26 mouse cellular contexts compared by ENCODE assay signal in the genomic region with DNA sequence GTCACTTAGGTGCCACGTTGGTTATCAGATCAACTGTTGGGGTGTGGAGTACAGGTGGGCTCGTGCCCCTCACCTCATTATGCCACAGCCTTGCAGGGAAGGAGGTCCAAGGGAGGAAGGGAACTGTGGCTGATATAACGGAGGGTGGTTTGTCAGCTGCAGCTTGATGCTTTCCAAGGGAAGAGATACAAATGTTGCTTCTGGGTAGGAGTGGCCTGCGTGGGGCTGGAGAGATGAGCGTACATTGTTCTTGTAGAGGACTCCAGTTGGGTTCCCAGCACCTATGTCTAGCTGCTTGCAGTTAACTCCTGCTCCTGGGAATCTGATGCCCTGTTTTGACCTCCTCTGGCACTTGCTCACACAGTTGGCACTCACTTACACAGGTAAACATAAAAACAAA. TPM values are rescaled to one million over a fixed set of nuclear protein-coding genes. Genes with fewer than 3 reads are reported as not detected.
A peak's percentile ranks its signal among the peaks of the same experiment; 100 is the strongest.
DNase-seq lines count a peak whose midpoint lies in the region; ATAC-seq lines count a peak whose summit lies in the region.
"Had no signal": no experiment of that assay in that cellular context is flagged by ENCODE, and none has a peak within 500 bp of the region (broad histone marks: within the 10 kb centered on the region; RNA-seq: fewer than 3 reads in every experiment).

No protein-coding gene starts in this region.

- WGBS in limb, embryonic 13.5 days = 77% methylated on average over 5 of the region's 5 CpGs
- whole genome bisulfite sequencing in limb, embryonic 10.5 days = 78% methylated on average over 5 of the region's 5 CpGs

- H3K9ac ChIP-seq in limb, embryonic 13.5 days = 0 out of 2 replicates have a peak overlapping the region, but pooled peaks have one; percentile 25

- H3K4me3 ChIP-seq in limb, embryonic 13.5 days = no peak overlapping the region
- H3K4me3 ChIP-seq in limb, embryonic 10.5 days = no peak overlapping the region

- H3K27me3 ChIP-seq in limb, embryonic 13.5 days = no peaks in the 10 kb centered on the region
- no peaks in the 10 kb centered on the region for H3K27me3 ChIP-seq in limb, embryonic 10.5 days (ENCODE audit: low read depth, poor library complexity, severe bottlenecking)
- H3K27me3 ChIP-seq: CH12.LX had no signal

- ATAC-seq in limb, embryonic 13.5 days (ENCODE audit: low FRiP score, low read depth) = no peak
- ATAC-seq: activated CD4-positive, CD25-positive, alpha-beta regulatory T cell, adult 4 months; CD4-positive, CD25-positive, alpha-beta regulatory T cell, adult 4 months; Patski had no signal

- intact Hi-C loops in heart, postnatal 25 days (cut with DNase I) = no loop called here

- no peak overlapping the region for H3K4me2 ChIP-seq in limb, embryonic 13.5 days (replicated peaks)

- H3K9me3 ChIP-seq in limb, embryonic 13.5 days = no peaks in the 10 kb centered on the region
- H3K9me3 ChIP-seq in limb, embryonic 10.5 days (replicated peaks) = no peaks in the 10 kb centered on the region
- H3K9me3 ChIP-seq: G1E had no signal

- peak; percentile 9 for DNase-seq in cerebellum, adult 9-11 months
- DNase-seq in cerebellum, postnatal 25 days = no peak
- peak; percentile 87 for DNase-seq in heart, adult 11 months
- DNase-seq in heart, postnatal 25 days (ENCODE audit: low spot score) = no peak
- no peak for DNase-seq in limb, embryonic 10.5 days (ENCODE audit: low spot score)
- DNase-seq in testis, postnatal 14 days (ENCODE audit: low spot score) = peak; percentile 80
- DNase-seq in testis, postnatal 10 days (ENCODE audit: low spot score) = no peak
- DNase-seq: adrenal gland, adult 2 months; adrenal gland, adult 8-10 months; adrenal gland, postnatal 10 days; adrenal gland, postnatal 14 days; adrenal gland, postnatal 25 days; adrenal gland, postnatal 36 days; B cell, adult 2 months; cerebellum, adult 11 months; cerebellum, adult 11-12 months had no signal

- H3K4me1 ChIP-seq in limb, embryonic 13.5 days = peaks cover 13% of the 10 kb centered on the region
- no peaks in the 10 kb centered on the region for H3K4me1 ChIP-seq in limb, embryonic 10.5 days

- no peak overlapping the region for H3K27ac ChIP-seq in limb, embryonic 13.5 days
- no peak overlapping the region for H3K27ac ChIP-seq in limb, embryonic 10.5 days

- H3K36me3 ChIP-seq in limb, embryonic 13.5 days = no peaks in the 10 kb centered on the region
- H3K36me3 ChIP-seq in limb, embryonic 10.5 days = no peaks in the 10 kb centered on the region
- H3K36me3 ChIP-seq: G1E had no signal

RNA-seq across cellular contexts. Expression of gene Pak4, which starts 5.2 kb away (rescaled TPM):
- 1 to 10 TPM; 8.4 to 8.8 TPM for total RNA-seq in heart, postnatal 25 days (2021)
- 33.2 and 33.4 TPM in 2 replicates for polyA plus RNA-seq in limb, embryonic 13.5 days (2015; fragmentation: Nextera tagmentation; extraction: Ambion mirVana)
- 64.9 and 69.8 TPM in 2 replicates for polyA plus RNA-seq in limb, embryonic 10.5 days (2016; fragmentation: Nextera tagmentation; extraction: Ambion mirVana)

RNA-seq across cellular contexts. Expression of gene Samd4b, which starts 5.2 kb away (rescaled TPM):
- 10 to 100 TPM; 22.6 to 22.8 TPM for total RNA-seq in heart, postnatal 25 days (2021)
- 26.7 and 31.7 TPM in 2 replicates for polyA plus RNA-seq in limb, embryonic 13.5 days (2015; fragmentation: Nextera tagmentation; extraction: Ambion mirVana)
- 38.2 and 40.2 TPM in 2 replicates for polyA plus RNA-seq in limb, embryonic 10.5 days (2016; fragmentation: Nextera tagmentation; extraction: Ambion mirVana)

RNA-seq across cellular contexts. Expression of gene Acp7, which starts 28.0 kb away (rescaled TPM):
- total RNA-seq in heart, postnatal 25 days (2021) = not detected
- not detected in 2 replicates for polyA plus RNA-seq in limb, embryonic 13.5 days (2015; fragmentation: Nextera tagmentation; extraction: Ambion mirVana)
- polyA plus RNA-seq in limb, embryonic 10.5 days (2016; fragmentation: Nextera tagmentation; extraction: Ambion mirVana) = not detected in 2 replicates
- total RNA-seq: adrenal gland, adult 18-20 months; adrenal gland, adult 2 months; adrenal gland, adult 8-10 months; adrenal gland, postnatal 10 days; adrenal gland, postnatal 14 days; adrenal gland, postnatal 25 days; adrenal gland, postnatal 36 days; adrenal gland, postnatal 4 days; CH12.LX; MEL had no signal
- polyA plus RNA-seq: activated CD4-positive, CD25-positive, alpha-beta regulatory T cell, adult 4 months; adrenal gland, adult 2 months; C2C12; CD4-positive, CD25-positive, alpha-beta regulatory T cell, adult 4 months; G1E; Patski had no signal

RNA-seq across cellular contexts. Expression of gene Nccrp1, which starts 56.1 kb away (rescaled TPM):
- not detected for total RNA-seq in heart, postnatal 25 days (2021)
- polyA plus RNA-seq in limb, embryonic 13.5 days (2015; fragmentation: Nextera tagmentation; extraction: Ambion mirVana) = not detected in 2 replicates
- polyA plus RNA-seq in limb, embryonic 10.5 days (2016; fragmentation: Nextera tagmentation; extraction: Ambion mirVana) = not detected in 2 replicates
- total RNA-seq: adrenal gland, adult 18-20 months; adrenal gland, adult 2 months; adrenal gland, adult 8-10 months; adrenal gland, postnatal 10 days; adrenal gland, postnatal 14 days; adrenal gland, postnatal 25 days; adrenal gland, postnatal 4 days; CH12.LX; G1E; MEL had no signal
- polyA plus RNA-seq: activated CD4-positive, CD25-positive, alpha-beta regulatory T cell, adult 4 months; C2C12; CD4-positive, CD25-positive, alpha-beta regulatory T cell, adult 4 months; Patski had no signal

Comparison
In these comparisons a context has a peak if more than half of its experiments do, and no peak if none do; other contexts are left out.
1. DNase-seq: peak in cerebellum, adult 9-11 months (single experiment), heart, adult 11 months (single experiment) and testis, postnatal 14 days (single experiment); none in cerebellum, postnatal 25 days (0 of 2), heart, postnatal 25 days (single experiment), limb, embryonic 10.5 days (single experiment) and testis, postnatal 10 days (single experiment).